Mouse (Mus musculus): ENCODE data around the gene Ppp1r10. TPM values are rescaled to one million over a fixed set of nuclear protein-coding genes. Genes with fewer than 3 reads are reported as not detected.

Ppp1r10 gene
- 10 to 100 TPM; 42.0 to 57.4 TPM for polyA plus RNA-seq (2017; shearing (Covaris generic))

GRCm38 (mm10) chr17:35916297-35917142, at the start of gene Ppp1r10, which contains the start of gene Mrps18b:
Gene Ppp1r10 (plus strand): TSS chr17:35916434.
Gene Mrps18b (minus strand): TSS chr17:35916389.
- peak; percentile 83 for ATAC-seq

- no peak for ATAC-seq
Measured at GRCm38 (mm10) chr17:35866911-35867890, 49.0 kb upstream of the Ppp1r10 start.

- peak; percentile 46 for ATAC-seq
Measured at GRCm38 (mm10) chr17:35868165-35868820, 47.9 kb upstream of the Ppp1r10 start.

GRCm38 (mm10) chr17:35868961-35869345, 47.3 kb upstream of the Ppp1r10 start:
- ATAC-seq: no peak

GRCm38 (mm10) chr17:35869346-35870067, 46.7 kb upstream of the Ppp1r10 start:
- ATAC-seq: no peak

- ATAC-seq: peak; percentile 73
Measured at GRCm38 (mm10) chr17:35870151-35870883, 45.9 kb upstream of the Ppp1r10 start.

- ATAC-seq: no peak
Measured at GRCm38 (mm10) chr17:35870884-35871696, 45.1 kb upstream of the Ppp1r10 start.

- ATAC-seq: no peak
Measured at GRCm38 (mm10) chr17:35873774-35874519, 42.3 kb upstream of the Ppp1r10 start.

- ATAC-seq: no peak
Measured at GRCm38 (mm10) chr17:35874721-35875120, 41.5 kb upstream of the Ppp1r10 start.

- peak; percentile 88 for ATAC-seq
Measured at GRCm38 (mm10) chr17:35879245-35880057, 36.8 kb upstream of the Ppp1r10 start, which contains the start of gene Dhx16. Gene Dhx16 (plus strand): TSS chr17:35879819.

GRCm38 (mm10) chr17:35882924-35883323, 33.3 kb upstream of the Ppp1r10 start:
- ATAC-seq: no peak

GRCm38 (mm10) chr17:35883777-35884176, 32.5 kb upstream of the Ppp1r10 start:
- no peak for ATAC-seq

GRCm38 (mm10) chr17:35887725-35888124, 28.5 kb upstream of the Ppp1r10 start:
- no peak for ATAC-seq

- ATAC-seq: peak; percentile 55
Measured at GRCm38 (mm10) chr17:35896781-35897643, 19.2 kb upstream of the Ppp1r10 start, which contains the start of gene 2310061I04Rik. Gene 2310061I04Rik (minus strand): TSS chr17:35897431.

GRCm38 (mm10) chr17:35897644-35898573, 18.3 kb upstream of the Ppp1r10 start:
- ATAC-seq: no peak

GRCm38 (mm10) chr17:35900636-35901035, 15.6 kb upstream of the Ppp1r10 start:
- ATAC-seq: no peak

Data from activated CD4-positive, CD25-positive, alpha-beta regulatory T cell, adult 4 months (primary cell).